Mouse (Mus musculus): ENCODE results near the gene Cdsn.

GRCm38 (mm10) chr17:35506881-35507280 is 45.0 kb upstream of the Cdsn start:
- TF ChIP-seq CTCF (IDR thresholded peaks at IDR 0.05; ENCODE audit: low read depth) (no peak), EP300 (IDR thresholded peaks at IDR 0.05; ENCODE audit: low read depth) (no peak)

All from liver, postnatal 0 days (tissue).